Mouse (Mus musculus) heart, adult 2 months (tissue): Measurements from ENCODE around the gene Ncor2.

Experiments
- CTCF ChIP-seq: fragments of 200-600 bp; IDR thresholded peaks from 2 replicates; pipeline ENCODE4 v1.8.1; 2022; ENCODE audit warnings: antibody characterized with exemption, mild to moderate bottlenecking, moderate library complexity
- EP300 ChIP-seq: fragments of 200-500 bp; IDR thresholded peaks from 2 replicates; pipeline ENCODE4 v1.6.1; 2011; ENCODE audit warnings: low read depth, low read length, control low read depth; ENCODE audit not compliant: insufficient read depth
- POLR2A ChIP-seq: fragments of 200-500 bp; IDR thresholded peaks from 2 replicates; pipeline ENCODE4 v1.6.1; 2011; ENCODE audit warnings: mild to moderate bottlenecking, low read depth, low read length, control low read depth; ENCODE audit not compliant: insufficient read depth

DNA sequence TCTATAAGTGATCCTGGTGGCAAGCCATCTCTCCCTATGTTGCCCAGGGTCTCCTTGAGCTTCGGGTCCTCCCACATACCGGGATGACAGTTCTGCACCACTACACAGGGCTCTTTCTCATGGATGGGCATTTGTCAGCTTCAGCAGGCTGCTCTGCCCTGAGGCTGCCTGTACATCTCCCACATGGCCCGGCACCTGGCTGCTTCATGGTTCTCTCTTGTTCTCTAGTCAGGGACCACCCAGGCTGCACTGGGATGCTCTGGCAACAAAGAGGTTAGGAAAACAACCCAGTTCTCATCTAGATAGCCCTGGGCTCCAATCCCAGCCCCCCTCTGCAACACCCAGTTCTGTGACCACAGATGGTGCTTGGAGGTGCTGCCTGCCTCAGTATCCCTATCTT is 68.3 kb downstream of the Ncor2 start:
- TF ChIP-seq POLR2A (no peak), CTCF (no peak), EP300 (no peak)
